Mouse (Mus musculus) CD4-positive naive resting alpha-beta T cell, adult 57 days (primary cell): ENCODE results near the gene Znrf1. TPM values are rescaled to one million over a fixed set of nuclear protein-coding genes. Genes with fewer than 3 reads are reported as not detected.

Source experiments
- total RNA-seq: library from RNA; stranded (reverse); gene quantifications from one replicate; pipeline ENCODE4 v1.2.4, GENCODE M21; 2023

The Znrf1 gene
- 162 TPM for total RNA-seq

GRCm38 (mm10) chr8:111536031-111536977 is at the start of gene Znrf1:
Gene Znrf1 (plus strand): TSS chr8:111536097.

DNA sequence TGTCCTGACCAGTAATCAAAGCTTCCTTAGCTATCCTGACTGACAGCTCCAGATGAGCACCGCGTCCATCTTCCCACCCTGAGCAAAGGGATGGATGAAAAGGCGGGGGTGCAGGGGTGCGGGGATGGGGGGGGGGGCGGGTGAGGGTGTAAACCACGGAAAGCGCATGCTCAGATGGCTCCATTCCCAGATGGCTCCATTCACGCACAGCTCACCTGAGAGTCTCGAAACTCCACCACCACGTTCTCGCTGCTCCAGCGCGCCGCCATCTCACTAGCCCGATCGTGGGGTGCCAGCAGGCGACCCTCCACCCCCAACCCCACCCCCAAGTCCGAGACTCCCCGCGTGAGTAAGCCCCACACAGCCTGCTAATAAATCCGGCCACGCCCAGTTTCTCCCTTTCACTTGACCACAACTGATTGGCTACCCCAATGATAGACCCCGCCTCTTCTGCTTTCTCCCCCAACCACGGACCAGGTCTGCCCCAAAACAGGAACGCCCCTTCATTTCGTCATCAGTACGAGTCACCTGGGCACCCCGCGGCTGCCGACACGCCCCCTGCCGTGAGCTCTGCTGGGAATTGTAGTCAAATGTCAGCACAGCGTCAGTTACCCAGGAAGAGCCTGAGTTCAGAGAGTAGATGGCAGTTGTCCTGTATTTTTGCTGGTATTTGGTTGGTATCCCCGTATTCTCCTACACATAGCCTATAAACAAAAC is 14.0 kb upstream of the Znrf1 start, which contains the start of gene Wdr59:
Gene Wdr59 (minus strand): TSS at position 380 of the 717 bp plus-strand sequence.

GRCm38 (mm10) chr8:111630105-111630521 is 94.2 kb downstream of the Znrf1 start, which contains the start of gene Ldhd:
Gene Ldhd (minus strand): TSS chr8:111630374.

DNA sequence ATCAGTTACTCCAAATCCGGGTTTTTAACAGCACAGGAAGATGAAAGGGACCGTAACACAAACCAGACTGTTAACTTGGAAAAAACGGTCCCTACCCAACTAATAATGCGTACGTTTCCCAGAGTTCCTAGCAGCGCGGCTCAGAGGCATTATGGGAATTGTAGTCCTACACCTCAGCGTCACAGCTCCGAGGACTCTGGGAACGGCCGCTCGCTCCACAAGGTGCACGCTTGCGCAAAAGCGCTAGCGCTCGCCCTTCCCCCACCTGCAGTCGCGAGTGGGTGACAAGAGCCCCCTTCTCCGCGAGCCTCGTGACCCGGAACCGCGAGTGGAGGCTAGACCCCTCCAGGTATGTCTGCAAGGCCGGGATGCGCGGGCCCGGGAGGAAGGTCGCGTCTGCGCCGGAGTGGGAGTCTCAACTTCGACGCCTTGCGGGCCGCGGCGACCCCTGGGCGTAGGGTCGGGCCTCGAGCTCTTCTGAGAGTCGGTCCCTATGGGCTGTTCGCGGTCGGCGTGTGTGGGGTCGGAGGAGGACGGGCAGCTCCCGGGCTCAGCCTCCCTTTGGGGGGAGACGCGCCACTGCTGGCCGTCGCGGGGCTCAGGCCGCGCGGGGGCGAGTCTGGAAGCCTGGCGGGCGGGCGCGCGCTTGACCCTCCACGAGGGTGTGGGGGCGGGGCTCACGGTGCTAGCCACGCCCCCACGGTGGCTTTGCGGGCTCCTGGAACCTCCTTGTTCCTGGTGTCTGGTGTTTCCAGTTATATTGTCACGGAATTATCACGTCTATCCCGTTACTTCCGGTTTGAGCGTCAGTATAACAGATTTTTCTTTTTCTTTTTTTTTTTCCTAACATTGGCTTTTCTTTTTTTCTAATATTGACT is 107.6 kb downstream of the Znrf1 start, which contains the start of gene Zfp1:
Gene Zfp1 (plus strand): TSS at position 138 of the 878 bp plus-strand sequence.

Other genes with a start within 250 kb of the Znrf1 start
- 27.9 TPM for gene Rfwd3, start 235.9 kb upstream of the Znrf1 start, total RNA-seq
- gene Mlkl, start 197.9 kb upstream of the Znrf1 start, total RNA-seq: not detected
- not detected for gene Fa2h, start 142.3 kb upstream of the Znrf1 start, total RNA-seq
- gene Wdr59, start 14.0 kb upstream of the Znrf1 start, total RNA-seq: 13.2 TPM
- gene Ldhd, start 94.3 kb downstream of the Znrf1 start, total RNA-seq: 2.1 TPM
- gene Zfp1, start 107.3 kb downstream of the Znrf1 start, total RNA-seq: 26.5 TPM
- 1.9 TPM for gene Ctrb1, start 154.9 kb downstream of the Znrf1 start, total RNA-seq
- 0.95 TPM for gene Bcar1, start 207.7 kb downstream of the Znrf1 start, total RNA-seq